Mouse (Mus musculus): ENCODE data around the gene Trpv3. TPM values are rescaled to one million over a fixed set of nuclear protein-coding genes. Genes with fewer than 3 reads are reported as not detected.

The Trpv3 gene
- total and polyA plus RNA-seq, 2 experiments from 2014 or later = 0.13 to 0.29 TPM

DNA sequence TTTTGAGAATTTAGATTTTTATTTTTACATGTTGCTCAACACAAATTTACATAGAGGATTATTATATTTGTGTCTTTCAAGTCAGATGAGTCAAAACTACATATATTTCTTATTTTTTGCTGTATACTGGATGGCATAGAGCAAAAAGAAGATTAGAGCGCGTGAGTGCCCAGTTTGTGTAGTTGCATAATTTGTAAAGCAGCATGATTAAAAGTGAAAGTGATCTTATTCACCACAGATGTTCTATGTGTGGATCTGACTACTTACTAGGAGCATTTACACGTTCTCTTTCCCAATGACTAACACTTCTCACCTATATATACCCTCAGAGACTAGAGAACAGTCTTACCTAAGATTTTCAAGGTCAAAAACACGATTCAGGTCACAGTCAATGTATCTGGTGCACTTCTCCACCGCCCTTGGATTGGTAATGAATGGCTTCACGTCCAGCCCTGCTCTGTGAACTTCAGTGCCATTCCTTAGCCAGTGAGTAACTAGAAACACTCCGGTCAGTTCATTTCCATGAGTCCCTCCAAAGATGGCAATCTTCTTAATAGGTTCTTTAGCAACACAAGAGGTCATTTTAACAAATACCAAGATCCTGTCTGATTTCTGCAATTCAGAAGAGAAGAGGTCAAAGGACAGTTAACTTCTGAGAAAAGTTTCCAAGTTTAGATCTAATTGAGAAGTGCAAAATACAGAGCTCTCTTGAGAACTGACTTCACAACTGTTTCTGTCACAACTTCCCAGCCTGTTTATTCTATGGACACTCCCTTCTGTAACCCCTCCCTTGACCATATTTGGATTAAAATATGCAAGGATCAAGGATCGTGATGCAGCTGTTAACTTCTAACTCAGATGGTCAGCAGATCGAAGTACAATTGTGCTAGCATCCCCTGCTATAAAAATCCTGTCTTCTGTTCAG, 57.0 kb downstream of the Trpv3 start:
- WGBS = 71% methylated on average over 9 of the region's 9 CpGs
- Histone ChIP-seq H3K9ac (no peak overlapping the region), H3K4me1 (ENCODE audit: insufficient read depth) (no peaks in the 10 kb centered on the region), H3K27me3 (ENCODE audit: insufficient read depth, low read length) (no peaks in the 10 kb centered on the region), H3K4me2 (ENCODE audit: low read depth) (no peak overlapping the region), H3K4me3 (ENCODE audit: low read depth, low read length) (no peak overlapping the region), H3K9me3 (ENCODE audit: low read length) (no peaks in the 10 kb centered on the region), H3K27ac (ENCODE audit: low read depth, low read length) (no peak overlapping the region), H3K36me3 (ENCODE audit: insufficient read depth) (no peaks in the 10 kb centered on the region)
- no peak for DNase-seq
- ATAC-seq = no peak
- TF ChIP-seq CTCF (IDR thresholded peaks at IDR 0.05; ENCODE audit: low read depth) = no peak

DNA sequence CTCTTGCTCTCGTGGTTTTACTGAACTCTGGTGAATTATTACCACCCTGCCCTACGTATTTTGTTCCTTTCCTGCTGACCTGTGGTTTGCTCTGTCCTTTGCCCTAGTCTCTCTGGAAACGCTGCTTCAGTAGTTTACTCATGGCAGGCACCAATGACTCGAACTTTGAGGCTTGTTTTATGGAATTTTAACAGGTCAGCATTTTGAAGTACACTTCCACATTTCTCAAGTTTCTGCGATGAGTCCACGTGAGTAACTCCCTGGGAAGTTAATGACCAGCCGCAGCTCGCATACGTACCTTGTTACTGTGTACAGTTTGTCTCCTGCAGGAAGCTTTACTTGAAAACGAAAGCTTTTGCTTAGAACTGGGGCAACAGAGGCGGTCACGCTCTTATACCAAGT, 59.3 kb downstream of the Trpv3 start:
- ATAC-seq (no peak), DNase-seq (no peak)
- H3K27ac ChIP-seq (ENCODE audit: low read depth, low read length) = no peak overlapping the region
- no peaks in the 10 kb centered on the region for H3K27me3 ChIP-seq (ENCODE audit: insufficient read depth, low read length)
- H3K4me3 ChIP-seq (ENCODE audit: low read depth, low read length) = no peak overlapping the region
- no peak for TF ChIP-seq CTCF (IDR thresholded peaks at IDR 0.05; ENCODE audit: low read depth)
- 72% methylated on average over 12 of the region's 12 CpGs for WGBS
- H3K9me3 ChIP-seq (ENCODE audit: low read length) = no peaks in the 10 kb centered on the region
- H3K4me2 ChIP-seq (ENCODE audit: low read depth) = no peak overlapping the region
- H3K36me3 ChIP-seq (ENCODE audit: insufficient read depth) = no peaks in the 10 kb centered on the region
- no peak overlapping the region for H3K9ac ChIP-seq
- no peaks in the 10 kb centered on the region for H3K4me1 ChIP-seq (ENCODE audit: insufficient read depth)

DNA sequence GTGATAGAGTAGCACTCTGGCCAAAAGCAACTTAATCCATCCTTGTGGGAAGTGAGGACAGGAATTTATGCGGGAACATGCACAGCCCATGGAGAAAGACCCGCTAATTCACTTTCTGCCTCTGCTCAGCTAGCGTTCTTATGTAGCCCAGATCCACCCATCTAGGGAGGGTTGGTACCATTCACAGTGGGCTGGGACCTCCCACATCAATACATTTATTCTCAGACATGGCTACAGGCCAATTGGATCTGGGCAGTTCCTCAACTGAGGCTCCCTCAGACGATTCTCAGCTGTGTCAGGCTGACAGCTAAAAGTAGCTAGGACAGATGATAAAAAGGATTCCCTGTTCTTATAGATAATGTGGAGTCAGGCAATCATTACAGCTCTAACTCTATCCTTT, 60.2 kb downstream of the Trpv3 start:
- H3K36me3 ChIP-seq (ENCODE audit: insufficient read depth) = no peaks in the 10 kb centered on the region
- H3K4me1 ChIP-seq (ENCODE audit: insufficient read depth) = no peaks in the 10 kb centered on the region
- no peak overlapping the region for H3K4me3 ChIP-seq (ENCODE audit: low read depth, low read length)
- no peaks in the 10 kb centered on the region for H3K9me3 ChIP-seq (ENCODE audit: low read length)
- WGBS = 74% methylated on average over 4 of the region's 4 CpGs
- H3K27me3 ChIP-seq (ENCODE audit: insufficient read depth, low read length) = no peaks in the 10 kb centered on the region
- DNase-seq (no peak), ATAC-seq (no peak)
- no peak for TF ChIP-seq CTCF (IDR thresholded peaks at IDR 0.05; ENCODE audit: low read depth)
- H3K4me2 ChIP-seq (ENCODE audit: low read depth) = no peak overlapping the region
- no peak overlapping the region for H3K9ac ChIP-seq
- no peak overlapping the region for H3K27ac ChIP-seq (ENCODE audit: low read depth, low read length)

DNA sequence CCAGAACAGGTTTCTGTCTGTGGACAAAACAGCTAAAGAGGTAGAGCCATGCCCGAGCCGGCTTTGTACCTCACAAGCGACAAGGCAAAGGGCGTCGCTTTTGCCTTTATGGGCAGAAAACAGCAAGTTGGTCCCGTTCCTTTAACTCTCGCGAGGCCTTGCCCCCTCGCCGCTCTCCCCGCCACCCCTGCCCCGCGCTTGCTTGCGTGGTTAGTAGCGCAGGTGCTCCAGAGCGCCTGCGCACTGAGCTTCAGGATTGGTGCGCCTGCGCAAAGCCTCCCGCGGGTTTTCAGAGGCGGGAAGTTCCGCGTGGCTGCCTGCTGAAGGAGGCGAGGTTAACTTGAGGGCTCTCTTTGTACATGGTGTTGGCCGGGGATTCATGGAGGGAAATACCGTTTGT, 62.3 kb downstream of the Trpv3 start, which contains the start of the genes Aspa, Gm49340 and Spata22:
Gene Aspa (minus strand): TSS at position 155 of the 400 bp plus-strand sequence.
Gene Gm49340 (plus strand): TSS at position 300 of the 400 bp plus-strand sequence.
Gene Spata22 (plus strand): TSS at position 300 of the 400 bp plus-strand sequence.
- Histone ChIP-seq H3K27me3 (ENCODE audit: insufficient read depth, low read length) (no peaks in the 10 kb centered on the region), H3K9me3 (ENCODE audit: low read length) (no peaks in the 10 kb centered on the region), H3K36me3 (ENCODE audit: insufficient read depth) (no peaks in the 10 kb centered on the region), H3K4me3 (ENCODE audit: low read depth, low read length) (no peak within 1 kb of the TSS), H3K27ac (ENCODE audit: low read depth, low read length) (no peak within 1 kb of the TSS), H3K9ac (no peak within 1 kb of the TSS), H3K4me2 (ENCODE audit: low read depth) (no peak within 1 kb of the TSS), H3K4me1 (ENCODE audit: insufficient read depth) (no peaks in the 10 kb centered on the region)
- DNase-seq (no peak), ATAC-seq (no peak)
- TF ChIP-seq CTCF (IDR thresholded peaks at IDR 0.05; ENCODE audit: low read depth) = no peak
- 81% methylated on average over 27 of the region's 27 CpGs for WGBS

DNA sequence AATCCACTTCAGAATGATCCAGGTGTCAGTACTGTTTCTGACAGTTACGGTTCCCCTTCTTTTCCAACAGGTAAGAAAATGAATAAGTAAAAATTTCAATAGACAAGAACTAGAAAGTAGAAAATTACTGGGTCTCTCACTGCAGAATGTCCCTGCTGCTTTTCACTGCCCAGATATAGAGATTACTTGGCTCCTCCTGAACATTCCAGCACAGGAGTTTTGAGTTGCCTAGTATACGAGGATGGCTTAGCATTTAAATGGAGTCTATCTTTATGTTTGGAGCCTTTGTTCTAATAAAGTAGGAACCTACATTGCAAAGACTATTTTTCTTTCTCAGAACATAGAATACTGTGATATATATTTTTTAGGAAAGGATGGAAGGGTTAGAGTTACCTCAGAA, 66.2 kb downstream of the Trpv3 start:
- no peak overlapping the region for H3K27ac ChIP-seq (ENCODE audit: low read depth, low read length)
- H3K4me3 ChIP-seq (ENCODE audit: low read depth, low read length) = no peak overlapping the region
- no peak for TF ChIP-seq CTCF (IDR thresholded peaks at IDR 0.05; ENCODE audit: low read depth)
- WGBS = 51% methylated on average over 2 of the region's 2 CpGs
- no peak overlapping the region for H3K4me2 ChIP-seq (ENCODE audit: low read depth)
- no peak overlapping the region for H3K9ac ChIP-seq
- no peaks in the 10 kb centered on the region for H3K4me1 ChIP-seq (ENCODE audit: insufficient read depth)
- ATAC-seq = no peak
- no peaks in the 10 kb centered on the region for H3K27me3 ChIP-seq (ENCODE audit: insufficient read depth, low read length)
- H3K36me3 ChIP-seq (ENCODE audit: insufficient read depth) = no peaks in the 10 kb centered on the region
- no peak for DNase-seq
- no peaks in the 10 kb centered on the region for H3K9me3 ChIP-seq (ENCODE audit: low read length)

DNA sequence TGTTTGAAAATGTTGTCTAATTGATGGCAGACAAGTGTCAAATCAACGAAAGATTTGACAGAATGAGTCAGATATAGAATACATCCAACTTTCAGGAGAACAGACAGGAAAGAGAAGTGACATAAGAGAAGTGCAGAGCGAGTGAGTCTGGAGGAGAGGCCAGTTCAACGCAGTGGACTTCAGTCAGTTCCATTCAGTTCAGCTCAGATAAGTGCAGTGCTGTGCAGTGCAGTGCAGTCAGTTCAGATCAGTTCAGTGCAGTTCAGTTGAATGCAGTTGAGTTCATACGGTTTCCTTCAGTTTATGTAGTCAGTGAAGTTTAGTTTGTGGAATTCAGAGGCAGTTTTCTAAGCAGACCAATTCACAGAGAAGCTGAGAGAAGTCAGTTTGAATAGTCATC, 69.7 kb downstream of the Trpv3 start:
- H3K27ac ChIP-seq (ENCODE audit: low read depth, low read length) = no peak overlapping the region
- ATAC-seq (no peak), DNase-seq (no peak)
- no peak overlapping the region for H3K9ac ChIP-seq
- no peaks in the 10 kb centered on the region for H3K27me3 ChIP-seq (ENCODE audit: insufficient read depth, low read length)
- H3K9me3 ChIP-seq (ENCODE audit: low read length) = no peaks in the 10 kb centered on the region
- no peak for TF ChIP-seq CTCF (IDR thresholded peaks at IDR 0.05; ENCODE audit: low read depth)
- no peak overlapping the region for H3K4me2 ChIP-seq (ENCODE audit: low read depth)
- H3K36me3 ChIP-seq (ENCODE audit: insufficient read depth) = no peaks in the 10 kb centered on the region
- no peak overlapping the region for H3K4me3 ChIP-seq (ENCODE audit: low read depth, low read length)
- 72% methylated on average over 4 of the region's 4 CpGs for WGBS
- no peaks in the 10 kb centered on the region for H3K4me1 ChIP-seq (ENCODE audit: insufficient read depth)

Other genes with a start within 250 kb of the Trpv3 start
- 24.2 and 26.3 TPM in 2 replicates for gene Camkk1, start 248.4 kb upstream of the Trpv3 start, total RNA-seq (2014; rRNA removed)
- gene Camkk1, start 248.4 kb upstream of the Trpv3 start, polyA plus RNA-seq (2015; fragmentation: Nextera tagmentation; extraction: Ambion mirVana) = 22.9 and 25.1 TPM in 2 replicates
- 8.5 and 11.0 TPM in 2 replicates for gene Ncbp3, start 219.6 kb upstream of the Trpv3 start, total RNA-seq (2014; rRNA removed)
- 3.6 and 6.1 TPM in 2 replicates for gene Ncbp3, start 219.6 kb upstream of the Trpv3 start, polyA plus RNA-seq (2015; fragmentation: Nextera tagmentation; extraction: Ambion mirVana)
- gene Itgae, start 176.8 kb upstream of the Trpv3 start, total RNA-seq (2014; rRNA removed) = 0.08 and 0.24 TPM in 2 replicates
- 0.20 and 0.21 TPM in 2 replicates for gene Itgae, start 176.8 kb upstream of the Trpv3 start, polyA plus RNA-seq (2015; fragmentation: Nextera tagmentation; extraction: Ambion mirVana)
- gene Haspin, start 129.1 kb upstream of the Trpv3 start, total RNA-seq (2014; rRNA removed) = 0.85 and 2.0 TPM in 2 replicates
- 2.3 and 2.4 TPM in 2 replicates for gene Haspin, start 129.1 kb upstream of the Trpv3 start, polyA plus RNA-seq (2015; fragmentation: Nextera tagmentation; extraction: Ambion mirVana)
- 0.46 and 0.57 TPM in 2 replicates for gene P2rx5, start 107.0 kb upstream of the Trpv3 start, total RNA-seq (2014; rRNA removed)
- 0.69 TPM in 2 replicates for gene P2rx5, start 107.0 kb upstream of the Trpv3 start, polyA plus RNA-seq (2015; fragmentation: Nextera tagmentation; extraction: Ambion mirVana)
- gene Emc6, start 90.4 kb upstream of the Trpv3 start, total RNA-seq (2014; rRNA removed) = 127 and 153 TPM in 2 replicates
- gene Emc6, start 90.4 kb upstream of the Trpv3 start, polyA plus RNA-seq (2015; fragmentation: Nextera tagmentation; extraction: Ambion mirVana) = 182 and 219 TPM in 2 replicates
- 52.2 and 59.5 TPM in 2 replicates for gene Tax1bp3, start 90.3 kb upstream of the Trpv3 start, total RNA-seq (2014; rRNA removed)
- gene Tax1bp3, start 90.3 kb upstream of the Trpv3 start, polyA plus RNA-seq (2015; fragmentation: Nextera tagmentation; extraction: Ambion mirVana) = 122 and 137 TPM in 2 replicates
- 15.3 and 17.0 TPM in 2 replicates for gene Ctns, start 68.3 kb upstream of the Trpv3 start, total RNA-seq (2014; rRNA removed)
- gene Ctns, start 68.3 kb upstream of the Trpv3 start, polyA plus RNA-seq (2015; fragmentation: Nextera tagmentation; extraction: Ambion mirVana) = 9.6 and 12.7 TPM in 2 replicates
- gene Shpk, start 67.9 kb upstream of the Trpv3 start, total RNA-seq (2014; rRNA removed) = 0.85 and 1.8 TPM in 2 replicates
- gene Shpk, start 67.9 kb upstream of the Trpv3 start, polyA plus RNA-seq (2015; fragmentation: Nextera tagmentation; extraction: Ambion mirVana) = 1.5 and 2.2 TPM in 2 replicates
- 0.38 TPM in 2 replicates for gene Trpv1, start 33.1 kb upstream of the Trpv3 start, total RNA-seq (2014; rRNA removed)
- 0.22 and 0.38 TPM in 2 replicates for gene Trpv1, start 33.1 kb upstream of the Trpv3 start, polyA plus RNA-seq (2015; fragmentation: Nextera tagmentation; extraction: Ambion mirVana)
- 3.5 and 4.3 TPM in 2 replicates for gene Aspa, start 62.2 kb downstream of the Trpv3 start, total RNA-seq (2014; rRNA removed)
- 4.0 and 4.1 TPM in 2 replicates for gene Aspa, start 62.2 kb downstream of the Trpv3 start, polyA plus RNA-seq (2015; fragmentation: Nextera tagmentation; extraction: Ambion mirVana)
- gene Gm49340, start 62.4 kb downstream of the Trpv3 start, total RNA-seq (2014; rRNA removed) = not detected in 2 replicates
- gene Gm49340, start 62.4 kb downstream of the Trpv3 start, polyA plus RNA-seq (2015; fragmentation: Nextera tagmentation; extraction: Ambion mirVana) = not detected in 2 replicates
- 0.15 TPM in 1 of 2 replicates, not detected in the other for gene Spata22, start 62.4 kb downstream of the Trpv3 start, total RNA-seq (2014; rRNA removed)
- gene Spata22, start 62.4 kb downstream of the Trpv3 start, polyA plus RNA-seq (2015; fragmentation: Nextera tagmentation; extraction: Ambion mirVana) = 0.12 TPM in 1 of 2 replicates, not detected in the other
- not detected in 2 replicates for gene Olfr20, start 83.4 kb downstream of the Trpv3 start, total RNA-seq (2014; rRNA removed)
- not detected in 2 replicates for gene Olfr20, start 83.4 kb downstream of the Trpv3 start, polyA plus RNA-seq (2015; fragmentation: Nextera tagmentation; extraction: Ambion mirVana)
- not detected in 2 replicates for gene Olfr376, start 103.9 kb downstream of the Trpv3 start, total RNA-seq (2014; rRNA removed)
- gene Olfr376, start 103.9 kb downstream of the Trpv3 start, polyA plus RNA-seq (2015; fragmentation: Nextera tagmentation; extraction: Ambion mirVana) = not detected in 2 replicates
- not detected in 2 replicates for gene Olfr1, start 132.2 kb downstream of the Trpv3 start, total RNA-seq (2014; rRNA removed)
- not detected in 2 replicates for gene Olfr1, start 132.2 kb downstream of the Trpv3 start, polyA plus RNA-seq (2015; fragmentation: Nextera tagmentation; extraction: Ambion mirVana)
- not detected in 2 replicates for gene Olfr378, start 161.1 kb downstream of the Trpv3 start, total RNA-seq (2014; rRNA removed)
- not detected in 2 replicates for gene Olfr378, start 161.1 kb downstream of the Trpv3 start, polyA plus RNA-seq (2015; fragmentation: Nextera tagmentation; extraction: Ambion mirVana)
- not detected in 2 replicates for gene Olfr380, start 190.1 kb downstream of the Trpv3 start, total RNA-seq (2014; rRNA removed)
- not detected in 2 replicates for gene Olfr380, start 190.1 kb downstream of the Trpv3 start, polyA plus RNA-seq (2015; fragmentation: Nextera tagmentation; extraction: Ambion mirVana)
- not detected in 2 replicates for gene Olfr381, start 224.2 kb downstream of the Trpv3 start, total RNA-seq (2014; rRNA removed)
- gene Olfr381, start 224.2 kb downstream of the Trpv3 start, polyA plus RNA-seq (2015; fragmentation: Nextera tagmentation; extraction: Ambion mirVana) = not detected in 2 replicates
- not detected in 2 replicates for gene Olfr382, start 249.8 kb downstream of the Trpv3 start, total RNA-seq (2014; rRNA removed)
- gene Olfr382, start 249.8 kb downstream of the Trpv3 start, polyA plus RNA-seq (2015; fragmentation: Nextera tagmentation; extraction: Ambion mirVana) = not detected in 2 replicates